Mouse (Mus musculus): Measurements from ENCODE around the gene Phc3. TPM values are rescaled to one million over a fixed set of nuclear protein-coding genes. Genes with fewer than 3 reads are reported as not detected.
"Not testable (repeated sequence)": the region's sequence is repeated elsewhere in the genome, so short reads cannot be mapped to it uniquely, and the experiment has no call there.

The Phc3 gene
- polyA plus RNA-seq, 3 experiments from 2014 or later = 33.9 to 61.5 (median 43.2) TPM

- no peak for ATAC-seq
Observed at GRCm38 (mm10) chr3:30868176-30868575, 101.0 kb downstream of the Phc3 start.

- ATAC-seq = no peak
Observed at GRCm38 (mm10) chr3:30864640-30865039, 104.6 kb downstream of the Phc3 start.

DNA sequence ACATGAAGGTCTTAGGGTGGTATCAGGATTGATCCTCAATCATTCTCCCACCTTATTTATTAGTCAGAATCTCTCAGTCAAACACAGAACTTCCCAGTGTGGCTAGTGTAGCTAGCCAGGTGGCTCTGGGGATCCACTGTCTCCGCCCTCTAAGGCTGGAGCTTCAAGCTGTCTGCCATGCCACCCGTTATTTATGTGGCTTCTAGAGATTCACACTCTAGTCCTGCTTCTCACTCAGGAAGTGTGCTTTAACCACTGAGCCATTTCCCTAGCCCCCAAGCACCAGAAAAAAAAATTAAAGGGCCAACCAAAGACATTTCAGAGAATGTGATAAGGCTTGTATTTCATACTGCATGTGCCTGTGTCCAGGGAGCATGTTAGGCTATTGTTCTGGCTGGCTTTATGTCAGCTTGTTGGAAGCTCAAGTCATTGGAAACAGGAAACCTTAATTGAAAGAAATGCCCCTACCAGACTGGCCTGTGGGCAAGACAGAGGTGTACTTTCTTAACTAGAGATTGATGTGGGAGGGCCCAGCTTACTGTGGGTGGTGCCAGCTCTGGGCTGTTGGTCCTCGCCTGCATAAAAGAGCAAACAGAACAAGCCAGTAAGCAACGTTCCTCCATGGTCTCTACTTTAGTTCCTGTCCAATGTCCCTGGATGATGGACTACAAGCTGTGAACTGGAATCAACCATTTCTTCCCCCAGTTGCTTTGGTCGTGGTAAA lies 105.3 kb downstream of the Phc3 start:
- ATAC-seq = no peak

DNA sequence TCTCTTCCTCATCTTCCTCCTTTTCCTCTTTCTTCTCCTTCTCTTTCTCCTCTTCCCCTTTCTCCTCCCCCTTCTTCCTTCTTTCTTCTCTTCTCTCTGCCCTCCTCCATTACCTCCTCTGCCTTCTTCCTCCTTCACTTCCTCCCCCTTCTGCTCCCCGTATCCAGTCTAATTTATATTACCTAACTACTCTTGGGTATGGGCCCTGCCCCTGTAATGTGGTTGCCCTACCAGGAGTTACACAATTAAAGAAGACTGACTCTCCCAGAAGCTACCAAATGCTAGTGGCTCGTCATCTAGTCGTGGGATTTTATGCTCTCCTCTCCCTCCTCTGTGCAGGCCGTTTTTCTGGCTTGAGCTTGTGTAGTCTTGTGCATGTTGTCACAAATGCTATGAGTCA lies 108.5 kb downstream of the Phc3 start:
- no peak for ATAC-seq

DNA sequence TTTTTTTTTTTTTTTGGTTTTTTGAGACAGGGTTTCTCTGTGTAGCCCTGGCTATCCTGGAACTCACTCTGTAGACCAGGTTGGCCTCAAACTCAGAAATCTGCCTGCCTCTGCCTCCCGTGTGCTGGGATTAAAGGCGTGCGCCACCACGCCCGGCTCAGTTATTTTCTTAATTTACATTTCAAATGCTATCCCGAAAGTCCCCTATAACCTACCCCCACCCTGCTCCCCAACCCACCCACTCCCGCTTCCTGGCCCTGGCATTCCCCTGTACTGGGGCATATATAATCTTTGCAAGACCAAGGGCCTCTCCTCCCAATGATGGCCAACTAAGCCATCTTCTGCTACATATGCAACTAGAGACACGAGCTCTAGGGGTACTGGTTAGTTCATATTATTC lies 109.6 kb downstream of the Phc3 start:
- not testable (repeated sequence) for ATAC-seq

DNA sequence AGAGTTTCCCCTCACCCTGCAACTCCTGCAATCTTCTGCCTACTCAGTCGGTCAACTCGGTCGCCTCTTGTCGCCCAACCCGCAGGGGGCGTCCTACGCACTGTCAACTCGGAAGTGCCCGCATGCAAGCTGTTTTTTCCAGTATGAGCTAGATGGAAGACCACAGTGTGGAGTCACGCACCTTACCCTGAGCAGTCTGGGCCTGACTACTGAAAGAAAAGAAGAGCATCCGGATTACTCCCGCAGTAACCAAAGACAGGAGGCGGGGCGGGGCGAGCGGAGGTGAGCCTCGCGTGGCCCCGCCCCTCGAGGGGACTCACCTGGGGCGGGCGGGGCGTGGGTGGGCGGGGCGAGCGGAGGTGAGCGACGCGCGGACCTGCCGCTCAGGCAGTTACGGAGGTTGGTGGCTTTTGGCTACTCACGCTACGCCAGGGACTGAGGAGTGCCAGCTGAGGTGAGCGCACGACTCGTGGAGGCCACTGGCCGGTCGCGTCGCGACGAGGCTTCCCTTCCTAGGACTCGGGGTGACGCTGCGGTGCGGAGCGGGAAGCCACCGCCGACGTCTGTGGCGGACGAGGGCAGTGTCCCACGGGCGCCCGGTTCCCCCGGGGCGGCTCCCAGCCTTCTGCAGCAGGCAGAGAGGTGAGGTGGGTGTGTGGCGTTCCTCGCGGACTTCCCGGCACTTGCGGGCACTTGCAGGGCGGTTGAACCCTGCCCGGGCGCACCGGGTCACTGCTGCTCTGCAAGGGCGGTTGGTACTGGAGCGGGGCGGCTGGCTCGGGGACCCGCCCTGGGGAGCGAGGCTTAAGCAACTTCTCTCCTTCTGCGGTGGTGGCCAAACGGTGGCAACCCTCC lies 113.4 kb downstream of the Phc3 start, which contains the start of gene Gpr160:
Gpr160 (plus strand) TSS at position 347 of the 855 bp plus-strand sequence.
- ATAC-seq = peak; percentile 82

- no peak for ATAC-seq
Observed at GRCm38 (mm10) chr3:30853596-30853995, 115.6 kb downstream of the Phc3 start.

DNA sequence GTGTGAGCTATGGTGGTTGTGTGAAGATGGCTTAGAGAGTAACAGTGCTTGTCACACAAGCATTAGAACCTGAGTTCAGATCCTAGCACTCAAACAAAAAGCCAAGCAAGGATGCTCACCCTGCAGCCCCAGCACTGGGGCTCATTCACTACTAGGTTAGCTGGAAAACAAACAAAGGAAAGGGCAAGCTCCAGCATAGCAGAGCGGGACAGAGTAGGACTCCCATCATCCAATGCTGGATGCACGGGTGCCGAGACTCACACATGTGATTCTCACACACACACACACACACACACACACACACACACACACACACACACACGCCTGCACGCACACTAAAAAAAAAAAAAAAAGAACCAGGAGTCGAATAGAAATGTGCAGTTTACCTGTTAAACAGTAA lies 117.8 kb downstream of the Phc3 start:
- ATAC-seq = no peak

Other genes with a start within 250 kb of the Phc3 start
- gene Samd7, start 223.1 kb downstream of the Phc3 start, polyA plus RNA-seq (2017; shearing (Covaris generic)) = not detected
- gene Sec62, start 176.5 kb downstream of the Phc3 start, polyA plus RNA-seq (2017; shearing (Covaris generic)) = 100 to 1,000 TPM in 1 of 3 experiments, 10 to 100 TPM in 2; 62.0 to 106 (median 82.2) TPM
- gene Gpr160, start 113.5 kb downstream of the Phc3 start, polyA plus RNA-seq (2017; shearing (Covaris generic)) = 1 to 10 TPM; 2.4 to 8.7 (median 3.9) TPM
- gene Prkci, start 26.3 kb upstream of the Phc3 start, polyA plus RNA-seq (2017; shearing (Covaris generic)) = 1 to 10 TPM; 1.5 to 2.5 (median 1.8) TPM
- gene Skil, start 125.6 kb upstream of the Phc3 start, polyA plus RNA-seq (2017; shearing (Covaris generic)) = 10 to 100 TPM; 29.8 to 63.7 (median 62.7) TPM
- gene Cldn11, start 180.5 kb upstream of the Phc3 start, polyA plus RNA-seq (2017; shearing (Covaris generic)) = not detected